Mouse (Mus musculus): ENCODE measurements at regions not wholly inside any gene's neighbourhood (a gene's known extent, or its start where the extent isn't known, plus 50 kb on each side); places are given as distances from the start of the nearest gene placed in this dataset.

- intact Hi-C loops (cut with DNase I): no loop called here
These were observed 53.0 kb upstream of the Mkln1 start for GRCm38 (mm10) chr6:31345366-31346084.

- intact Hi-C loops (cut with DNase I): no loop called here
These were observed 50.2 kb upstream of the Mkln1 start for GRCm38 (mm10) chr6:31348333-31348732.

Small RNAs in the stretch of these regions (microRNA-seq; reads per million reads assigned to microRNA genes)
- gene Mir29a: 5,037 to 7,391 reads per million in 2 experiments
- gene Mir29b-1: 46.4 to 72.5 reads per million in 2 experiments
